Mouse (Mus musculus) forebrain, embryonic 13.5 days (tissue): ENCODE measurements around the gene Def6. TPM values are rescaled to one million over a fixed set of nuclear protein-coding genes. Genes with fewer than 3 reads are reported as not detected.

Source experiments
- ATAC-seq: fragments of 200-750 bp; cut with Nextera tagmentation; 2 replicates; pipeline ENCODE4 v1.8.0; 2017
- H3K27ac ChIP-seq: fragments of 300-500 bp; sonication (generic); 2 replicates; pipeline ENCODE4 v1.5.1; 2015; ENCODE audit warnings: inconsistent platforms, mild to moderate bottlenecking, moderate library complexity
- H3K27me3 ChIP-seq: fragments of 300-500 bp; sonication (generic); 2 replicates; pipeline ENCODE4 v1.6.1; 2015; ENCODE audit warnings: mild to moderate bottlenecking, inconsistent platforms
- H3K36me3 ChIP-seq: fragments of 300-500 bp; sonication (generic); 2 replicates; pipeline ENCODE4 v1.6.1; 2015; ENCODE audit warnings: mild to moderate bottlenecking, inconsistent platforms; ENCODE audit not compliant: poor library complexity, severe bottlenecking
- H3K4me1 ChIP-seq: fragments of 300-500 bp; sonication (generic); 2 replicates; pipeline ENCODE4 v1.6.1; 2015; ENCODE audit warnings: inconsistent platforms
- H3K4me2 ChIP-seq: fragments of 300-500 bp; sonication (generic); 2 replicates; pipeline ENCODE4 v1.6.1; 2015; ENCODE audit warnings: inconsistent platforms, mild to moderate bottlenecking, moderate library complexity
- H3K4me3 ChIP-seq: fragments of 300-500 bp; sonication (generic); 2 replicates; pipeline ENCODE4 v1.5.1; 2015; ENCODE audit warnings: mild to moderate bottlenecking, inconsistent platforms
- H3K9ac ChIP-seq: fragments of 300-500 bp; sonication (generic); 2 replicates; pipeline ENCODE4 v1.6.1; 2015; ENCODE audit warnings: mild to moderate bottlenecking, inconsistent platforms
- H3K9me3 ChIP-seq: fragments of 300-500 bp; sonication (generic); replicated peaks from 2 replicates; pipeline ENCODE4 v1.6.1; 2016; ENCODE audit warnings: inconsistent platforms
- WGBS: fragments of 180-500 bp; shearing (Covaris S2); methylation state at CpG from one replicate; pipeline ENCODE4 v1.1.7; 2015; 5-methylcytosine and 5-hydroxymethylcytosine counted together
- polyA plus RNA-seq: library from polyadenylated mRNA; unstranded; fragments of >200 nt; fragmentation: Nextera tagmentation; extraction: Ambion mirVana; gene quantifications from 2 replicates; pipeline ENCODE4 v1.2.1, GENCODE M21; 2015

Def6 gene
- polyA plus RNA-seq, 1 experiment from 2014 or later: 3.3 TPM

GRCm38 (mm10) chr17:28247613-28248012, 40.0 kb downstream of the Def6 start:
- Histone ChIP-seq H3K4me3 (no peak overlapping the region), H3K27me3 (no peaks in the 10 kb centered on the region), H3K9me3 (no peaks in the 10 kb centered on the region), H3K36me3 (no peaks in the 10 kb centered on the region), H3K9ac (no peak overlapping the region), H3K27ac (no peak overlapping the region), H3K4me2 (no peak overlapping the region), H3K4me1 (peaks cover 18% of the 10 kb centered on the region)
- 80% methylated on average over 6 of the region's 6 CpGs for WGBS
- ATAC-seq: no peak

GRCm38 (mm10) chr17:28249062-28249461, 41.5 kb downstream of the Def6 start:
- no peak overlapping the region for H3K27ac ChIP-seq
- no peak for ATAC-seq
- 73% methylated on average over 12 of the region's 12 CpGs for WGBS
- no peak overlapping the region for H3K4me3 ChIP-seq
- no peaks in the 10 kb centered on the region for H3K36me3 ChIP-seq
- H3K27me3 ChIP-seq: no peaks in the 10 kb centered on the region
- peaks cover 19% of the 10 kb centered on the region for H3K4me1 ChIP-seq
- H3K4me2 ChIP-seq: no peak overlapping the region
- H3K9me3 ChIP-seq: no peaks in the 10 kb centered on the region
- no peak overlapping the region for H3K9ac ChIP-seq

- Histone ChIP-seq H3K9me3 (no peaks in the 10 kb centered on the region), H3K27ac (no peak overlapping the region), H3K4me3 (no peak overlapping the region), H3K4me2 (no peak overlapping the region), H3K36me3 (no peaks in the 10 kb centered on the region), H3K27me3 (no peaks in the 10 kb centered on the region), H3K4me1 (peaks cover 23% of the 10 kb centered on the region), H3K9ac (no peak overlapping the region)
- WGBS: 89% methylated on average over 12 of the region's 12 CpGs
- ATAC-seq: no peak
Measured at GRCm38 (mm10) chr17:28251579-28252280, 44.2 kb downstream of the Def6 start.

- Histone ChIP-seq H3K9me3 (no peaks in the 10 kb centered on the region), H3K27ac (no peak overlapping the region), H3K4me3 (no peak overlapping the region), H3K4me2 (no peak overlapping the region), H3K36me3 (no peaks in the 10 kb centered on the region), H3K4me1 (peaks cover 28% of the 10 kb centered on the region), H3K27me3 (no peaks in the 10 kb centered on the region), H3K9ac (no peak overlapping the region)
- WGBS: 82% methylated on average over 5 of the region's 5 CpGs
- ATAC-seq: no peak
Measured at GRCm38 (mm10) chr17:28252281-28252648, 44.7 kb downstream of the Def6 start.

- H3K9me3 ChIP-seq: no peaks in the 10 kb centered on the region
- H3K27ac ChIP-seq: no peak overlapping the region
- H3K4me3 ChIP-seq: no peak overlapping the region
- H3K9ac ChIP-seq: no peak overlapping the region
- H3K4me1 ChIP-seq: peaks cover 32% of the 10 kb centered on the region
- no peak overlapping the region for H3K4me2 ChIP-seq
- 93% methylated on average over 7 of the region's 7 CpGs for WGBS
- no peaks in the 10 kb centered on the region for H3K27me3 ChIP-seq
- no peak for ATAC-seq
- H3K36me3 ChIP-seq: no peaks in the 10 kb centered on the region
Measured at GRCm38 (mm10) chr17:28253216-28253615, 45.6 kb downstream of the Def6 start.

GRCm38 (mm10) chr17:28254804-28255203, 47.2 kb downstream of the Def6 start:
- Histone ChIP-seq H3K4me2 (no peak overlapping the region), H3K27ac (no peak overlapping the region; the same call in 1 of the 2 replicates), H3K4me1 (peaks cover 30% of the 10 kb centered on the region), H3K36me3 (no peaks in the 10 kb centered on the region), H3K9me3 (no peaks in the 10 kb centered on the region), H3K9ac (no peak overlapping the region), H3K4me3 (no peak overlapping the region), H3K27me3 (no peaks in the 10 kb centered on the region)
- ATAC-seq: no peak
- WGBS: 43% methylated on average over 4 of the region's 4 CpGs

- H3K4me3 ChIP-seq: no peak overlapping the region
- peaks cover 30% of the 10 kb centered on the region for H3K4me1 ChIP-seq
- no peaks in the 10 kb centered on the region for H3K36me3 ChIP-seq
- no peaks in the 10 kb centered on the region for H3K9me3 ChIP-seq
- H3K27me3 ChIP-seq: no peaks in the 10 kb centered on the region
- no peak overlapping the region for H3K27ac ChIP-seq
- no peak overlapping the region for H3K4me2 ChIP-seq
- no peak for ATAC-seq
- H3K9ac ChIP-seq: no peak overlapping the region; the same call in 1 of the 2 replicates
- WGBS: 50% methylated on average over 5 of the region's 5 CpGs
Measured at GRCm38 (mm10) chr17:28255651-28256050, 48.1 kb downstream of the Def6 start.

- H3K4me3 ChIP-seq: no peak overlapping the region
- peaks cover 30% of the 10 kb centered on the region for H3K4me1 ChIP-seq
- H3K9ac ChIP-seq: no peak overlapping the region
- 78% methylated on average over 13 of the region's 13 CpGs for WGBS
- no peak overlapping the region for H3K27ac ChIP-seq
- no peaks in the 10 kb centered on the region for H3K9me3 ChIP-seq
- no peaks in the 10 kb centered on the region for H3K27me3 ChIP-seq
- ATAC-seq: no peak
- no peaks in the 10 kb centered on the region for H3K36me3 ChIP-seq
- no peak overlapping the region for H3K4me2 ChIP-seq
Measured at GRCm38 (mm10) chr17:28256651-28257328, 49.2 kb downstream of the Def6 start.

- Histone ChIP-seq H3K36me3 (no peaks in the 10 kb centered on the region), H3K4me3 (no peak overlapping the region), H3K4me2 (no peak overlapping the region), H3K4me1 (peaks cover 25% of the 10 kb centered on the region; the same call in 1 of the 2 replicates), H3K9me3 (no peaks in the 10 kb centered on the region), H3K27ac (no peak overlapping the region; the same call in 1 of the 2 replicates), H3K27me3 (no peaks in the 10 kb centered on the region), H3K9ac (no peak overlapping the region)
- no peak for ATAC-seq
- 88% methylated on average over 9 of the region's 9 CpGs for WGBS
Measured at GRCm38 (mm10) chr17:28258325-28258724, 50.7 kb downstream of the Def6 start.

- no peaks in the 10 kb centered on the region for H3K27me3 ChIP-seq
- no peak overlapping the region for H3K4me2 ChIP-seq
- no peaks in the 10 kb centered on the region for H3K9me3 ChIP-seq
- no peak overlapping the region for H3K27ac ChIP-seq
- no peak for ATAC-seq
- no peaks in the 10 kb centered on the region for H3K36me3 ChIP-seq
- no peak overlapping the region for H3K4me3 ChIP-seq
- no peak overlapping the region for H3K9ac ChIP-seq
- 79% methylated on average over 16 of the region's 16 CpGs for WGBS
- peaks cover 19% of the 10 kb centered on the region; the same call in 1 of the 2 replicates for H3K4me1 ChIP-seq
Measured at GRCm38 (mm10) chr17:28259890-28260542, 52.4 kb downstream of the Def6 start.

GRCm38 (mm10) chr17:28260543-28260909, 52.9 kb downstream of the Def6 start:
- no peaks in the 10 kb centered on the region for H3K9me3 ChIP-seq
- WGBS: 85% methylated on average over 9 of the region's 9 CpGs
- H3K4me2 ChIP-seq: no peak overlapping the region
- H3K27ac ChIP-seq: no peak overlapping the region
- H3K9ac ChIP-seq: no peak overlapping the region
- peaks cover 14% of the 10 kb centered on the region; the same call in 1 of the 2 replicates for H3K4me1 ChIP-seq
- no peaks in the 10 kb centered on the region for H3K27me3 ChIP-seq
- H3K36me3 ChIP-seq: no peaks in the 10 kb centered on the region
- H3K4me3 ChIP-seq: no peak overlapping the region
- no peak for ATAC-seq

- Histone ChIP-seq H3K9ac (no peak overlapping the region), H3K4me1 (0 out of 2 replicates have a peak, but pooled peaks cover 8% of the 10 kb centered on the region), H3K9me3 (no peaks in the 10 kb centered on the region), H3K4me2 (no peak overlapping the region), H3K27me3 (no peaks in the 10 kb centered on the region), H3K4me3 (no peak overlapping the region), H3K36me3 (no peaks in the 10 kb centered on the region), H3K27ac (no peak overlapping the region)
- 89% methylated on average over 11 of the region's 11 CpGs for WGBS
- ATAC-seq: no peak
Measured at GRCm38 (mm10) chr17:28261795-28262194, 54.2 kb downstream of the Def6 start.
